Mouse (Mus musculus): ENCODE measurements around the gene Gm29666. TPM values are rescaled to one million over a fixed set of nuclear protein-coding genes. Genes with fewer than 3 reads are reported as not detected.
A peak's percentile ranks its signal among the peaks of the same experiment; 100 is the strongest.

The Gm29666 gene
- total and polyA plus RNA-seq, 3 experiments = 0.36 to 0.42 TPM; not detected in 1

GRCm38 (mm10) chr15:84932351-84932750, 12.5 kb upstream of the Gm29666 start:
- peak; percentile 63 for DNase-seq (ENCODE audit: low read depth, low spot score)
- no peaks in the 10 kb centered on the region for H3K27me3 ChIP-seq (ENCODE audit: control insufficient read depth in 1 of 2, insufficient read depth in 2 of 2, low read length in 2 of 2)
- TF ChIP-seq UBTF (IDR thresholded peaks at IDR 0.05; ENCODE audit: borderline replicate concordance, insufficient read depth, low read depth, low read length) (no peak), MAZ (IDR thresholded peaks at IDR 0.05; ENCODE audit: low read depth, low read length) (no peak), ETS1 (IDR thresholded peaks at IDR 0.05; ENCODE audit: low read depth, low read length) (peak; percentile 25; the same call in 1 of the 2 replicates), POLR2A (IDR thresholded peaks at IDR 0.05; ENCODE audit: control insufficient read depth in 1 of 2, insufficient read depth in 1 of 2, low read depth in 1 of 2, low read length in 2 of 2, poor library complexity in 1 of 2) (no peak), RCOR1 (IDR thresholded peaks at IDR 0.05; ENCODE audit: low read depth, low read length) (no peak), RAD21 (IDR thresholded peaks at IDR 0.05; ENCODE audit: low read depth, low read length) (no peak), SIN3A (IDR thresholded peaks at IDR 0.05; ENCODE audit: low read length) (peak; percentile 48; the same call in 1 of the 2 replicates)
- H3K4me3 ChIP-seq (ENCODE audit: control insufficient read depth in 1 of 2, insufficient read depth in 1 of 2, low read depth in 2 of 2, low read length in 2 of 2) = no peak overlapping the region
- H3K4me1 ChIP-seq (ENCODE audit: control insufficient read depth in 1 of 2, insufficient read depth in 2 of 2, low read length in 2 of 2) = no peaks in the 10 kb centered on the region
- no peaks in the 10 kb centered on the region for H3K9me3 ChIP-seq (replicated peaks; ENCODE audit: insufficient read depth, low read length)
- H3K36me3 ChIP-seq (ENCODE audit: control insufficient read depth in 1 of 2, insufficient read depth in 2 of 2, low read length in 2 of 2) = peaks cover 0 to 32% of the 10 kb centered on the region in 2 experiments; a peak in 3 of 4 replicates
- no peak overlapping the region for H3K27ac ChIP-seq (ENCODE audit: control insufficient read depth, low read depth, low read length)
- H3K9ac ChIP-seq (ENCODE audit: control insufficient read depth, low read depth, low read length, poor library complexity, severe bottlenecking) = no peak overlapping the region
- H3K79me2 ChIP-seq (ENCODE audit: control insufficient read depth, insufficient read depth, low read length, poor library complexity) = peaks cover 17% of the 10 kb centered on the region

GRCm38 (mm10) chr15:84925495-84926018, 5.7 kb upstream of the Gm29666 start:
- Histone ChIP-seq H3K79me2 (ENCODE audit: control insufficient read depth, insufficient read depth, low read length, poor library complexity) (peaks cover 52% of the 10 kb centered on the region), H3K27ac (ENCODE audit: control insufficient read depth, low read depth, low read length) (no peak overlapping the region), H3K27me3 (ENCODE audit: control insufficient read depth in 1 of 2, insufficient read depth in 2 of 2, low read length in 2 of 2) (no peaks in the 10 kb centered on the region), H3K9me3 (replicated peaks; ENCODE audit: insufficient read depth, low read length) (no peaks in the 10 kb centered on the region), H3K4me1 (ENCODE audit: control insufficient read depth in 1 of 2, insufficient read depth in 2 of 2, low read length in 2 of 2) (peaks cover 0 to 8% of the 10 kb centered on the region in 2 experiments; a peak in 2 of 4 replicates), H3K9ac (ENCODE audit: control insufficient read depth, low read depth, low read length, poor library complexity, severe bottlenecking) (peak overlapping the region; percentile 21; the same call in 1 of the 2 replicates), H3K36me3 (ENCODE audit: control insufficient read depth in 1 of 2, insufficient read depth in 2 of 2, low read length in 2 of 2) (peaks cover 17 to 25% of the 10 kb centered on the region in 2 experiments), H3K4me3 (ENCODE audit: control insufficient read depth in 1 of 2, insufficient read depth in 1 of 2, low read depth in 2 of 2, low read length in 2 of 2) (no peak overlapping the region)
- TF ChIP-seq RAD21 (IDR thresholded peaks at IDR 0.05; ENCODE audit: low read depth, low read length) (no peak), CTCF (IDR thresholded peaks at IDR 0.05 in 2 of 3, conservative IDR thresholded peaks at IDR 0.05 in 1 of 3; ENCODE audit: control insufficient read depth in 1 of 3, insufficient read depth in 1 of 3, low read depth in 2 of 3, low read length in 3 of 3, poor library complexity in 1 of 3, severe bottlenecking in 1 of 3) (peak; percentile 20 to 47 (median 46); a peak in 5 of 6 replicates), JUND (IDR thresholded peaks at IDR 0.05; ENCODE audit: low read depth, low read length) (peak; percentile 94)
- DNase-seq (ENCODE audit: low read depth, low spot score) = peak; percentile 73

- Histone ChIP-seq H3K27me3 (ENCODE audit: control insufficient read depth in 1 of 2, insufficient read depth in 2 of 2, low read length in 2 of 2) (no peaks in the 10 kb centered on the region), H3K9me3 (replicated peaks; ENCODE audit: insufficient read depth, low read length) (no peaks in the 10 kb centered on the region), H3K4me1 (ENCODE audit: control insufficient read depth in 1 of 2, insufficient read depth in 2 of 2, low read length in 2 of 2) (peaks cover 0 to 8% of the 10 kb centered on the region in 2 experiments; a peak in 2 of 4 replicates), H3K36me3 (ENCODE audit: control insufficient read depth in 1 of 2, insufficient read depth in 2 of 2, low read length in 2 of 2) (peaks cover 17 to 22% of the 10 kb centered on the region in 2 experiments), H3K4me3 (ENCODE audit: control insufficient read depth in 1 of 2, insufficient read depth in 1 of 2, low read depth in 2 of 2, low read length in 2 of 2) (peak overlapping the region; percentile 54 to 80), H3K9ac (ENCODE audit: control insufficient read depth, low read depth, low read length, poor library complexity, severe bottlenecking) (peak overlapping the region; percentile 95), H3K79me2 (ENCODE audit: control insufficient read depth, insufficient read depth, low read length, poor library complexity) (peaks cover 51% of the 10 kb centered on the region), H3K27ac (ENCODE audit: control insufficient read depth, low read depth, low read length) (no peak overlapping the region)
- peak; percentile 62 for DNase-seq (ENCODE audit: low read depth, low spot score)
- TF ChIP-seq TAL1 (IDR thresholded peaks at IDR 0.05; ENCODE audit: low read length) (no peak), SIN3A (IDR thresholded peaks at IDR 0.05; ENCODE audit: low read length) (0 out of 2 replicates have a peak, but pooled peaks have one; percentile 44), ZMIZ1 (IDR thresholded peaks at IDR 0.05; ENCODE audit: low read depth, low read length) (no peak), SMC3 (IDR thresholded peaks at IDR 0.05; ENCODE audit: low read depth, low read length) (peak; percentile 50), CTCF (IDR thresholded peaks at IDR 0.05 in 2 of 3, conservative IDR thresholded peaks at IDR 0.05 in 1 of 3; ENCODE audit: control insufficient read depth in 1 of 3, insufficient read depth in 1 of 3, low read depth in 2 of 3, low read length in 3 of 3, poor library complexity in 1 of 3, severe bottlenecking in 1 of 3) (peak in 2 of 3 experiments; percentile 62 to 73; a peak in 4 of 6 replicates), RAD21 (IDR thresholded peaks at IDR 0.05; ENCODE audit: low read depth, low read length) (peak; percentile 42), CHD1 (IDR thresholded peaks at IDR 0.05; ENCODE audit: low read depth, low read length) (no peak)
Measured at GRCm38 (mm10) chr15:84924781-84925315, 5.0 kb upstream of the Gm29666 start.
